Mouse (Mus musculus): ENCODE data around the gene Igf2bp3.

Gene Igf2bp3

GRCm38 (mm10) chr6:49077894-49078293, 136.9 kb downstream of the Igf2bp3 start:
- in situ Hi-C loops (cut with MboI, MseI): no loop called here

- in situ Hi-C loops (cut with MboI, MseI): no loop called here
These were observed 140.7 kb downstream of the Igf2bp3 start for GRCm38 (mm10) chr6:49074117-49074490.

- in situ Hi-C loops (cut with MboI, MseI): no loop called here
These were observed 141.2 kb downstream of the Igf2bp3 start, which contains the start of gene Malsu1 for GRCm38 (mm10) chr6:49073304-49074116. TSS of gene Malsu1 (plus strand) at chr6:49073795.

GRCm38 (mm10) chr6:49068361-49068760, 146.4 kb downstream of the Igf2bp3 start:
- in situ Hi-C loops (cut with MboI, MseI): no loop called here

- in situ Hi-C loops (cut with MboI, MseI): loop anchor here (10.0 kb wide), 1 partner anchor 177 kb away; no protein-coding TSS in a partner anchor
These were observed 157.4 kb downstream of the Igf2bp3 start for GRCm38 (mm10) chr6:49057053-49058021.

- in situ Hi-C loops (cut with MboI, MseI): loop anchor here (10.0 kb wide), 1 partner anchor 179 kb away; no protein-coding TSS in a partner anchor
These were observed 158.7 kb downstream of the Igf2bp3 start for GRCm38 (mm10) chr6:49056009-49056408.

GRCm38 (mm10) chr6:49055256-49055733, 159.5 kb downstream of the Igf2bp3 start:
- in situ Hi-C loops (cut with MboI, MseI): loop anchor here (10.0 kb wide), 1 partner anchor 180 kb away; no protein-coding TSS in a partner anchor

- in situ Hi-C loops (cut with MboI, MseI): loop anchor here (10.0 kb wide), 1 partner anchor 183 kb away; no protein-coding TSS in a partner anchor
These were observed 162.6 kb downstream of the Igf2bp3 start for GRCm38 (mm10) chr6:49052191-49052590.

- in situ Hi-C loops (cut with MboI, MseI): loop anchor here (10.0 kb wide), 1 partner anchor 184 kb away; no protein-coding TSS in a partner anchor
These were observed 163.9 kb downstream of the Igf2bp3 start for GRCm38 (mm10) chr6:49050677-49051410.

- in situ Hi-C loops (cut with MboI, MseI): loop anchor here (10.0 kb wide), 1 partner anchor 166 kb away; the partner anchor contains the start of gene Igf2bp3
These were observed 166.4 kb downstream of the Igf2bp3 start for GRCm38 (mm10) chr6:49048395-49048794.

GRCm38 (mm10) chr6:49047848-49048247, 166.9 kb downstream of the Igf2bp3 start:
- in situ Hi-C loops (cut with MboI, MseI): loop anchor here (10.0 kb wide), 1 partner anchor 167 kb away; the partner anchor contains the start of gene Igf2bp3

- in situ Hi-C loops (cut with MboI, MseI): loop anchor here (10.0 kb wide), 1 partner anchor 168 kb away; the partner anchor contains the start of gene Igf2bp3
These were observed 167.8 kb downstream of the Igf2bp3 start for GRCm38 (mm10) chr6:49046976-49047375.

GRCm38 (mm10) chr6:49046502-49046901, 168.3 kb downstream of the Igf2bp3 start:
- in situ Hi-C loops (cut with MboI, MseI): loop anchor here (10.0 kb wide), 1 partner anchor 168 kb away; the partner anchor contains the start of gene Igf2bp3

- in situ Hi-C loops (cut with MboI, MseI): loop anchor here (10.0 kb wide), 1 partner anchor 175 kb away; the partner anchor contains the start of gene Igf2bp3
These were observed 175.1 kb downstream of the Igf2bp3 start for GRCm38 (mm10) chr6:49039470-49040180.

- in situ Hi-C loops (cut with MboI, MseI): no loop called here
These were observed 177.5 kb downstream of the Igf2bp3 start for GRCm38 (mm10) chr6:49037268-49037662.

- in situ Hi-C loops (cut with MboI, MseI): no loop called here
These were observed 178.2 kb downstream of the Igf2bp3 start, which contains the start of gene Gpnmb for GRCm38 (mm10) chr6:49036275-49037267. TSS of gene Gpnmb (plus strand) at chr6:49036546.

Measured in T-helper 2 cell (primary cell).